Mouse (Mus musculus): Measurements from ENCODE around the gene Gm5134. TPM values are rescaled to one million over a fixed set of nuclear protein-coding genes. Genes with fewer than 3 reads are reported as not detected.

The Gm5134 gene
- polyA plus RNA-seq, 1 experiment from 2014 or later = 0.28 TPM

- H3K9me3 ChIP-seq (replicated peaks; ENCODE audit: control insufficient read depth, low read length) = peaks cover 2% of the 10 kb centered on the region; the same call in 1 of the 2 replicates
- no peaks in the 10 kb centered on the region for H3K27me3 ChIP-seq (ENCODE audit: control insufficient read depth, insufficient read depth, low read length)
- H3K4me1 ChIP-seq (ENCODE audit: control insufficient read depth, insufficient read depth, low read length) = no peaks in the 10 kb centered on the region
- H3K27ac ChIP-seq (ENCODE audit: low read length) = no peak overlapping the region
- no peaks in the 10 kb centered on the region for H3K36me3 ChIP-seq (ENCODE audit: control insufficient read depth, insufficient read depth)
- 89% methylated on average over 10 of the region's 10 CpGs for WGBS
- no peak for ATAC-seq (replicated peaks; ENCODE audit: extremely low read depth, insufficient read depth, low FRiP score)
- no peak overlapping the region for H3K9ac ChIP-seq (ENCODE audit: low read length)
- no peak overlapping the region for H3K4me3 ChIP-seq (ENCODE audit: low read length)
- H3K4me2 ChIP-seq (ENCODE audit: low read depth, low read length) = no peak overlapping the region
These were observed 71.3 kb downstream of the Gm5134 start for GRCm38 (mm10) chr10:76025470-76026190.

GRCm38 (mm10) chr10:76027127-76028015 is 73.1 kb downstream of the Gm5134 start:
- H3K4me3 ChIP-seq (ENCODE audit: low read length) = no peak overlapping the region
- no peak for ATAC-seq (replicated peaks; ENCODE audit: extremely low read depth, insufficient read depth, low FRiP score)
- no peaks in the 10 kb centered on the region for H3K36me3 ChIP-seq (ENCODE audit: control insufficient read depth, insufficient read depth)
- peaks cover 2% of the 10 kb centered on the region; the same call in 1 of the 2 replicates for H3K4me1 ChIP-seq (ENCODE audit: control insufficient read depth, insufficient read depth, low read length)
- H3K27ac ChIP-seq (ENCODE audit: low read length) = no peak overlapping the region
- no peaks in the 10 kb centered on the region for H3K27me3 ChIP-seq (ENCODE audit: control insufficient read depth, insufficient read depth, low read length)
- peaks cover 2% of the 10 kb centered on the region; the same call in 1 of the 2 replicates for H3K9me3 ChIP-seq (replicated peaks; ENCODE audit: control insufficient read depth, low read length)
- no peak overlapping the region for H3K4me2 ChIP-seq (ENCODE audit: low read depth, low read length)
- no peak overlapping the region for H3K9ac ChIP-seq (ENCODE audit: low read length)
- 53% methylated on average over 12 of the region's 12 CpGs for WGBS

GRCm38 (mm10) chr10:76028016-76028366 is 73.7 kb downstream of the Gm5134 start:
- Histone ChIP-seq H3K27me3 (ENCODE audit: control insufficient read depth, insufficient read depth, low read length) (no peaks in the 10 kb centered on the region), H3K27ac (ENCODE audit: low read length) (no peak overlapping the region), H3K9me3 (replicated peaks; ENCODE audit: control insufficient read depth, low read length) (peaks cover 2% of the 10 kb centered on the region; the same call in 1 of the 2 replicates), H3K9ac (ENCODE audit: low read length) (no peak overlapping the region), H3K4me2 (ENCODE audit: low read depth, low read length) (no peak overlapping the region), H3K4me3 (ENCODE audit: low read length) (no peak overlapping the region), H3K36me3 (ENCODE audit: control insufficient read depth, insufficient read depth) (no peaks in the 10 kb centered on the region), H3K4me1 (ENCODE audit: control insufficient read depth, insufficient read depth, low read length) (peaks cover 2% of the 10 kb centered on the region; the same call in 1 of the 2 replicates)
- 15% methylated on average over 4 of the region's 4 CpGs for WGBS
- no peak for ATAC-seq (replicated peaks; ENCODE audit: extremely low read depth, insufficient read depth, low FRiP score)

- H3K9me3 ChIP-seq (replicated peaks; ENCODE audit: control insufficient read depth, low read length) = peaks cover 2% of the 10 kb centered on the region; the same call in 1 of the 2 replicates
- 60% methylated on average over 9 of the region's 9 CpGs for WGBS
- H3K36me3 ChIP-seq (ENCODE audit: control insufficient read depth, insufficient read depth) = no peaks in the 10 kb centered on the region
- H3K4me3 ChIP-seq (ENCODE audit: low read length) = no peak overlapping the region
- peaks cover 4% of the 10 kb centered on the region; the same call in 1 of the 2 replicates for H3K4me1 ChIP-seq (ENCODE audit: control insufficient read depth, insufficient read depth, low read length)
- ATAC-seq (replicated peaks; ENCODE audit: extremely low read depth, insufficient read depth, low FRiP score) = no peak
- H3K4me2 ChIP-seq (ENCODE audit: low read depth, low read length) = no peak overlapping the region
- H3K27me3 ChIP-seq (ENCODE audit: control insufficient read depth, insufficient read depth, low read length) = no peaks in the 10 kb centered on the region
- H3K27ac ChIP-seq (ENCODE audit: low read length) = no peak overlapping the region
- no peak overlapping the region for H3K9ac ChIP-seq (ENCODE audit: low read length)
These were observed 74.1 kb downstream of the Gm5134 start for GRCm38 (mm10) chr10:76028396-76028795.

- Histone ChIP-seq H3K9me3 (replicated peaks; ENCODE audit: control insufficient read depth, low read length) (peaks cover 2% of the 10 kb centered on the region; the same call in 1 of the 2 replicates), H3K36me3 (ENCODE audit: control insufficient read depth, insufficient read depth) (no peaks in the 10 kb centered on the region), H3K4me1 (ENCODE audit: control insufficient read depth, insufficient read depth, low read length) (peaks cover 7% of the 10 kb centered on the region; the same call in 1 of the 2 replicates), H3K27me3 (ENCODE audit: control insufficient read depth, insufficient read depth, low read length) (no peaks in the 10 kb centered on the region), H3K4me2 (ENCODE audit: low read depth, low read length) (no peak overlapping the region), H3K27ac (ENCODE audit: low read length) (no peak overlapping the region), H3K4me3 (ENCODE audit: low read length) (no peak overlapping the region), H3K9ac (ENCODE audit: low read length) (no peak overlapping the region)
- no peak for ATAC-seq (replicated peaks; ENCODE audit: extremely low read depth, insufficient read depth, low FRiP score)
- 70% methylated on average over 5 of the region's 5 CpGs for WGBS
These were observed 75.0 kb downstream of the Gm5134 start for GRCm38 (mm10) chr10:76029276-76029675.

- Histone ChIP-seq H3K4me2 (ENCODE audit: low read depth, low read length) (no peak overlapping the region), H3K27me3 (ENCODE audit: control insufficient read depth, insufficient read depth, low read length) (no peaks in the 10 kb centered on the region), H3K9me3 (replicated peaks; ENCODE audit: control insufficient read depth, low read length) (no peaks in the 10 kb centered on the region), H3K4me3 (ENCODE audit: low read length) (no peak overlapping the region), H3K9ac (ENCODE audit: low read length) (no peak overlapping the region), H3K27ac (ENCODE audit: low read length) (no peak overlapping the region), H3K4me1 (ENCODE audit: control insufficient read depth, insufficient read depth, low read length) (peaks cover 7% of the 10 kb centered on the region; the same call in 1 of the 2 replicates), H3K36me3 (ENCODE audit: control insufficient read depth, insufficient read depth) (no peaks in the 10 kb centered on the region)
- 63% methylated on average over 5 of the region's 5 CpGs for WGBS
- ATAC-seq (replicated peaks; ENCODE audit: extremely low read depth, insufficient read depth, low FRiP score) = no peak
These were observed 76.2 kb downstream of the Gm5134 start for GRCm38 (mm10) chr10:76030496-76030895.

- no peaks in the 10 kb centered on the region for H3K27me3 ChIP-seq (ENCODE audit: control insufficient read depth, insufficient read depth, low read length)
- H3K9me3 ChIP-seq (replicated peaks; ENCODE audit: control insufficient read depth, low read length) = no peaks in the 10 kb centered on the region
- H3K27ac ChIP-seq (ENCODE audit: low read length) = peak overlapping the region; percentile 51
- H3K4me1 ChIP-seq (ENCODE audit: control insufficient read depth, insufficient read depth, low read length) = peaks cover 7% of the 10 kb centered on the region; the same call in 1 of the 2 replicates
- H3K4me2 ChIP-seq (ENCODE audit: low read depth, low read length) = peak overlapping the region; percentile 58
- H3K4me3 ChIP-seq (ENCODE audit: low read length) = peak overlapping the region; percentile 89
- WGBS = 44% methylated on average over 14 of the region's 14 CpGs
- H3K9ac ChIP-seq (ENCODE audit: low read length) = peak overlapping the region; percentile 45
- peaks cover 3% of the 10 kb centered on the region; the same call in 1 of the 2 replicates for H3K36me3 ChIP-seq (ENCODE audit: control insufficient read depth, insufficient read depth)
- ATAC-seq (replicated peaks; ENCODE audit: extremely low read depth, insufficient read depth, low FRiP score) = peak; percentile 69
These were observed 77.4 kb downstream of the Gm5134 start for GRCm38 (mm10) chr10:76031511-76032401.

GRCm38 (mm10) chr10:76032402-76033118 is 78.2 kb downstream of the Gm5134 start, which contains the start of gene Zfp280b:
Zfp280b (plus strand) TSS chr10:76032650.
- peak; percentile 99 for ATAC-seq (replicated peaks; ENCODE audit: extremely low read depth, insufficient read depth, low FRiP score)
- Histone ChIP-seq H3K27me3 (ENCODE audit: control insufficient read depth, insufficient read depth, low read length) (no peaks in the 10 kb centered on the region), H3K4me1 (ENCODE audit: control insufficient read depth, insufficient read depth, low read length) (peaks cover 7% of the 10 kb centered on the region; the same call in 1 of the 2 replicates), H3K27ac (ENCODE audit: low read length) (peak within 1 kb of the TSS; percentile 74), H3K9ac (ENCODE audit: low read length) (peak within 1 kb of the TSS; percentile 94), H3K9me3 (replicated peaks; ENCODE audit: control insufficient read depth, low read length) (no peaks in the 10 kb centered on the region), H3K36me3 (ENCODE audit: control insufficient read depth, insufficient read depth) (peaks cover 3% of the 10 kb centered on the region; the same call in 1 of the 2 replicates), H3K4me2 (ENCODE audit: low read depth, low read length) (peak within 1 kb of the TSS; percentile 90), H3K4me3 (ENCODE audit: low read length) (peak within 1 kb of the TSS; percentile 89)
- WGBS = under 1% methylated on average over 55 of the region's 58 CpGs

Measured in heart, embryonic 16.5 days (tissue).